Mouse (Mus musculus): ENCODE data around the gene Il10rb.
A peak's percentile ranks its signal among the peaks of the same experiment; 100 is the strongest.

Gene Il10rb

GRCm38 (mm10) chr16:91452363-91452896, 46.5 kb downstream of the Il10rb start:
- DNase-seq = peak; percentile 85

- no peak for DNase-seq
These were observed 49.9 kb downstream of the Il10rb start for GRCm38 (mm10) chr16:91455868-91456267.

GRCm38 (mm10) chr16:91458301-91458746, 52.4 kb downstream of the Il10rb start:
- DNase-seq = no peak

GRCm38 (mm10) chr16:91458976-91459375, 53.0 kb downstream of the Il10rb start:
- DNase-seq = peak; percentile 64

- DNase-seq = no peak
These were observed 53.4 kb downstream of the Il10rb start for GRCm38 (mm10) chr16:91459396-91459795.

GRCm38 (mm10) chr16:91459841-91460370, 53.9 kb downstream of the Il10rb start:
- DNase-seq = peak; percentile 64

GRCm38 (mm10) chr16:91461066-91461638, 55.2 kb downstream of the Il10rb start:
- DNase-seq = no peak

- no peak for DNase-seq
These were observed 55.8 kb downstream of the Il10rb start for GRCm38 (mm10) chr16:91461773-91462181.

GRCm38 (mm10) chr16:91462644-91463043, 56.7 kb downstream of the Il10rb start:
- no peak for DNase-seq

GRCm38 (mm10) chr16:91463400-91463799, 57.4 kb downstream of the Il10rb start:
- DNase-seq = no peak

GRCm38 (mm10) chr16:91463836-91464400, 58.0 kb downstream of the Il10rb start:
- no peak for DNase-seq

GRCm38 (mm10) chr16:91464594-91465504, 58.9 kb downstream of the Il10rb start:
- peak; percentile 93 for DNase-seq

GRCm38 (mm10) chr16:91465505-91466240, 59.7 kb downstream of the Il10rb start:
- no peak for DNase-seq

GRCm38 (mm10) chr16:91466566-91466965, 60.6 kb downstream of the Il10rb start:
- DNase-seq = peak; percentile 81

- DNase-seq = no peak
These were observed 64.5 kb downstream of the Il10rb start for GRCm38 (mm10) chr16:91470470-91470869.

- DNase-seq = no peak
These were observed 65.5 kb downstream of the Il10rb start for GRCm38 (mm10) chr16:91471481-91471880.
